Mouse (Mus musculus) lung, postnatal 14 days (tissue): ENCODE measurements around the gene Fndc4.

ENCODE experiments used
- DNase-seq: peaks from one replicate; pipeline ENCODE4 v3.0.0; 2021

Gene Fndc4

GRCm38 (mm10) chr5:31295606-31296141 is at the start of gene Fndc4:
Gene Fndc4, minus strand, starts transcription at chr5:31296080.
- peak; percentile 26 for DNase-seq

- DNase-seq, result peak; percentile 74
Observed at GRCm38 (mm10) chr5:31328255-31328654, 32.4 kb upstream of the Fndc4 start.

- DNase-seq, result peak; percentile 9
Observed at GRCm38 (mm10) chr5:31326850-31327249, 31.0 kb upstream of the Fndc4 start.

GRCm38 (mm10) chr5:31324085-31324484 is 28.2 kb upstream of the Fndc4 start:
- no peak for DNase-seq

GRCm38 (mm10) chr5:31322776-31323175 is 26.9 kb upstream of the Fndc4 start:
- DNase-seq, result no peak

- no peak for DNase-seq
Observed at GRCm38 (mm10) chr5:31312806-31313205, 16.9 kb upstream of the Fndc4 start.

GRCm38 (mm10) chr5:31303093-31303492 is 7.2 kb upstream of the Fndc4 start:
- DNase-seq, result no peak

- no peak for DNase-seq
Observed at GRCm38 (mm10) chr5:31301866-31302265, 6.0 kb upstream of the Fndc4 start.

- no peak for DNase-seq
Observed at GRCm38 (mm10) chr5:31298486-31298885, 2.6 kb upstream of the Fndc4 start.

- DNase-seq, result no peak
Observed at GRCm38 (mm10) chr5:31297981-31298380, 2.1 kb upstream of the Fndc4 start.

- DNase-seq, result no peak
Observed at GRCm38 (mm10) chr5:31297047-31297757, 1.3 kb upstream of the Fndc4 start, which contains the start of gene Gckr. Gene Gckr, plus strand, starts transcription at chr5:31297443.

GRCm38 (mm10) chr5:31294964-31295605 is 795 bp downstream of the Fndc4 start:
- DNase-seq, result no peak

GRCm38 (mm10) chr5:31291361-31291688 is 4.6 kb downstream of the Fndc4 start:
- DNase-seq, result no peak

- DNase-seq, result peak; percentile 97
Observed at GRCm38 (mm10) chr5:31290521-31291360, 5.1 kb downstream of the Fndc4 start, which contains the start of gene Ift172. Gene Ift172, minus strand, starts transcription at chr5:31291116.

- no peak for DNase-seq
Observed at GRCm38 (mm10) chr5:31289626-31290230, 6.2 kb downstream of the Fndc4 start.

GRCm38 (mm10) chr5:31288655-31289054 is 7.2 kb downstream of the Fndc4 start:
- DNase-seq, result no peak

GRCm38 (mm10) chr5:31288225-31288624 is 7.7 kb downstream of the Fndc4 start:
- no peak for DNase-seq

GRCm38 (mm10) chr5:31279245-31279988 is 16.5 kb downstream of the Fndc4 start:
- DNase-seq, result no peak

- DNase-seq, result no peak
Observed at GRCm38 (mm10) chr5:31273018-31273417, 22.9 kb downstream of the Fndc4 start.

GRCm38 (mm10) chr5:31267686-31268085 is 28.2 kb downstream of the Fndc4 start:
- DNase-seq, result no peak

- no peak for DNase-seq
Observed at GRCm38 (mm10) chr5:31266101-31266500, 29.8 kb downstream of the Fndc4 start.

GRCm38 (mm10) chr5:31257616-31258015 is 38.3 kb downstream of the Fndc4 start:
- DNase-seq, result no peak
